Mouse (Mus musculus): Measurements from ENCODE around the gene Mtmr2. TPM values are rescaled to one million over a fixed set of nuclear protein-coding genes. Genes with fewer than 3 reads are reported as not detected.

Gene Mtmr2
- total and polyA plus RNA-seq, 3 experiments, result 19.7 to 42.6 (median 34.7) TPM

DNA sequence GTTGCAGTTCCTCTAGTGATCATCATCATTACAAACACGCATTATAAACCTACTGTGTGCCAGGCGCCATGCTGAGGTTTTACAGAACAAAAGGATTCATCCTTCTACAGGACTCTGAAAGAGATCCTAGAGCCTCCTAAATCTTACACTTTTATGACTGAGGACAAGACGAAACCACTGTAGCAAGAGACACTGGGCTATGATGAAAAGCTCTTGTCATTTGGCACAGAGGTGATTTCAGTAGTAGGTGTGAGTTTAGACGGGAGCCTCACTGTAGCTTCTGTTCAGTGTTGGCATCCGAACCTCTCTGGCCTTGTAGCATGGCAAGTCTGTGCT lies 48.5 kb upstream of the Mtmr2 start:
- Histone ChIP-seq H3K36me3 (replicated peaks in 1 of 2; ENCODE audit: control insufficient read depth in 1 of 2, insufficient read depth in 1 of 2, low read length in 1 of 2) (peaks cover 9 to 28% of the 10 kb centered on the region in 2 experiments), H3K4me3 (replicated peaks in 1 of 3; ENCODE audit: low read depth in 2 of 3, low read length in 2 of 3, poor library complexity in 1 of 3) (no peak overlapping the region), H3K9me3 (replicated peaks; ENCODE audit: low read length) (no peaks in the 10 kb centered on the region), H3K4me2 (ENCODE audit: insufficient read depth, low read depth, poor library complexity, severe bottlenecking) (no peak overlapping the region), H3K79me2 (replicated peaks; ENCODE audit: control insufficient read depth, extremely low read depth, insufficient read depth, poor library complexity, severe bottlenecking) (no peaks in the 10 kb centered on the region), H3K27me3 (replicated peaks) (no peaks in the 10 kb centered on the region), H3K9ac (ENCODE audit: insufficient read depth, low read depth) (no peak overlapping the region), H3K4me1 (ENCODE audit: control insufficient read depth in 1 of 2, insufficient read depth in 2 of 2) (peaks cover 11 to 44% of the 10 kb centered on the region in 2 experiments; a peak in 3 of 4 replicates), H3K27ac (ENCODE audit: insufficient read depth, low read depth) (no peak overlapping the region)
- dilution Hi-C loops (cut with MboI; ENCODE audit: extremely low pct_ligation_motif_present, extremely low pct_unique_long_range_greater_than_20kb, low sequenced_read_pairs), result no loop called here
- DNase-seq (ENCODE audit: extremely low read depth), result no peak
- TF ChIP-seq TBP (conservative IDR thresholded peaks at IDR 0.05; ENCODE audit: low read depth, low read length) (no peak), MYC (IDR thresholded peaks at IDR 0.05; ENCODE audit: low read depth, low read length) (no peak), HCFC1 (IDR thresholded peaks at IDR 0.05; ENCODE audit: low read depth, low read length) (no peak), CHD2 (IDR thresholded peaks at IDR 0.05; ENCODE audit: low read length) (no peak), ZNF384 (IDR thresholded peaks at IDR 0.05; ENCODE audit: low read depth, low read length) (no peak), IRF4 (IDR thresholded peaks at IDR 0.05; ENCODE audit: low read depth, low read length) (no peak), MXI1 (IDR thresholded peaks at IDR 0.05; ENCODE audit: low read depth, low read length) (no peak), TCF12 (IDR thresholded peaks at IDR 0.05; ENCODE audit: low read depth, low read length) (no peak), EP300 (IDR thresholded peaks at IDR 0.05; ENCODE audit: low read length) (no peak), PAX5 (IDR thresholded peaks at IDR 0.05; ENCODE audit: low read length) (no peak), SMC3 (IDR thresholded peaks at IDR 0.05; ENCODE audit: low read depth, low read length) (no peak), USF2 (conservative IDR thresholded peaks at IDR 0.05; ENCODE audit: low read depth, low read length) (no peak), GABPA (IDR thresholded peaks at IDR 0.05; ENCODE audit: insufficient replicate concordance, low read depth, low read length) (no peak), POLR2A (IDR thresholded peaks at IDR 0.05; ENCODE audit: low read depth, low read length) (no peak), RAD21 (IDR thresholded peaks at IDR 0.05; ENCODE audit: low read depth, low read length) (no peak), ZKSCAN1 (IDR thresholded peaks at IDR 0.05; ENCODE audit: borderline replicate concordance, low read depth, low read length) (no peak), ELF1 (IDR thresholded peaks at IDR 0.05; ENCODE audit: low read depth, low read length) (no peak), ETS1 (conservative IDR thresholded peaks at IDR 0.05; ENCODE audit: low read depth, low read length) (no peak), POLR2AphosphoS2 (IDR thresholded peaks at IDR 0.05; ENCODE audit: low read depth, low read length) (no peak), MAFK (IDR thresholded peaks at IDR 0.05; ENCODE audit: insufficient replicate concordance, low read length) (no peak)
- in situ Hi-C loops (cut with MboI; ENCODE audit: low pct_ligation_motif_present, low pct_unique_long_range_greater_than_20kb, low sequenced_read_pairs), result no loop called here

DNA sequence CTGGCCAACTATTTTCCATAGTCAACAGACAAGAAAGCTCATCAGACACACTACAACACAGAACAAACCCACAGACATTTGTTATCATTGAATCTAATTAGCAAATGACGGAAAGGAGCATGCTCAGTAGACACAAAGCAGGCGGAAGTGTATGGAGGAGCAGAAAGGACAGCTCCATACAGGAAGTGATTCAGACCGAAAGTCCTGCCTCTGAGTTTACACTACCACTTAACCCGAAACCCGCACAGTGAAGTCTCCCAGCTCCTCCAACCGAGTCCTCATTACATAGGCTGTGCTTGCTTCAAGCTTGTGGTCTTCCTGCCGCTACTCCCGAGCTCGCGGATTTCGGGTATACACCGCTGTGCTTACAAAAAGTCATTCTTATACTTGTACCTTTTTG lies 46.4 kb upstream of the Mtmr2 start:
- DNase-seq (ENCODE audit: extremely low read depth), result peak; percentile 92
- peak overlapping the region; percentile 75 for H3K27ac ChIP-seq (ENCODE audit: insufficient read depth, low read depth)
- dilution Hi-C loops (cut with MboI; ENCODE audit: extremely low pct_ligation_motif_present, extremely low pct_unique_long_range_greater_than_20kb, low sequenced_read_pairs), result no loop called here
- in situ Hi-C loops (cut with MboI; ENCODE audit: low pct_ligation_motif_present, low pct_unique_long_range_greater_than_20kb, low sequenced_read_pairs), result no loop called here
- H3K9ac ChIP-seq (ENCODE audit: insufficient read depth, low read depth), result peak overlapping the region; percentile 91
- peak overlapping the region; percentile 67 for H3K4me2 ChIP-seq (ENCODE audit: insufficient read depth, low read depth, poor library complexity, severe bottlenecking)
- peak overlapping the region; percentile 52 to 59 (median 55) for H3K4me3 ChIP-seq (replicated peaks in 1 of 3; ENCODE audit: low read depth in 2 of 3, low read length in 2 of 3, poor library complexity in 1 of 3)
- no peaks in the 10 kb centered on the region for H3K9me3 ChIP-seq (replicated peaks; ENCODE audit: low read length)
- peaks cover 11 to 43% of the 10 kb centered on the region in 2 experiments; a peak in 3 of 4 replicates for H3K4me1 ChIP-seq (ENCODE audit: control insufficient read depth in 1 of 2, insufficient read depth in 2 of 2)
- H3K27me3 ChIP-seq (replicated peaks), result no peaks in the 10 kb centered on the region
- peaks cover 23 to 48% of the 10 kb centered on the region in 2 experiments for H3K36me3 ChIP-seq (replicated peaks in 1 of 2; ENCODE audit: control insufficient read depth in 1 of 2, insufficient read depth in 1 of 2, low read length in 1 of 2)
- no peaks in the 10 kb centered on the region for H3K79me2 ChIP-seq (replicated peaks; ENCODE audit: control insufficient read depth, extremely low read depth, insufficient read depth, poor library complexity, severe bottlenecking)
- peak; percentile 94 for TF ChIP-seq JUN (IDR thresholded peaks at IDR 0.05; ENCODE audit: insufficient read depth, low read depth, low read length)
- TF ChIP-seq MAX (IDR thresholded peaks at IDR 0.05; ENCODE audit: low read length), result peak; percentile 44; the same call in 1 of the 2 replicates
- TF ChIP-seq UBTF (IDR thresholded peaks at IDR 0.05; ENCODE audit: low read depth, low read length), result no peak
- TF ChIP-seq HCFC1 (IDR thresholded peaks at IDR 0.05; ENCODE audit: low read depth, low read length), result peak; percentile 74
- TF ChIP-seq GABPA (IDR thresholded peaks at IDR 0.05; ENCODE audit: insufficient replicate concordance, low read depth, low read length), result no peak
- peak; percentile 62 for TF ChIP-seq NELFE (IDR thresholded peaks at IDR 0.05; ENCODE audit: low read depth, low read length)
- peak; percentile 79 for TF ChIP-seq NRF1 (IDR thresholded peaks at IDR 0.05; ENCODE audit: low read depth, low read length)
- peak; percentile 79; the same call in 1 of the 2 replicates for TF ChIP-seq MEF2A (IDR thresholded peaks at IDR 0.05; ENCODE audit: borderline replicate concordance, low read depth, low read length)
- peak; percentile 94 for TF ChIP-seq ELF1 (IDR thresholded peaks at IDR 0.05; ENCODE audit: low read depth, low read length)
- peak; percentile 34; the same call in 1 of the 2 replicates for TF ChIP-seq POLR2AphosphoS2 (IDR thresholded peaks at IDR 0.05; ENCODE audit: low read depth, low read length)
- no peak for TF ChIP-seq E2F4 (IDR thresholded peaks at IDR 0.05; ENCODE audit: insufficient replicate concordance, low read depth, low read length)
- peak; percentile 81 for TF ChIP-seq POLR2A (IDR thresholded peaks at IDR 0.05; ENCODE audit: low read depth, low read length)
- TF ChIP-seq BHLHE40 (IDR thresholded peaks at IDR 0.05; ENCODE audit: low read depth, low read length), result peak; percentile 68
- TF ChIP-seq TBP (conservative IDR thresholded peaks at IDR 0.05; ENCODE audit: low read depth, low read length), result peak; percentile 92
- TF ChIP-seq JUND (conservative IDR thresholded peaks at IDR 0.05; ENCODE audit: low read depth, low read length), result peak; percentile 98
- peak; percentile 100 for TF ChIP-seq IRF4 (IDR thresholded peaks at IDR 0.05; ENCODE audit: low read depth, low read length)
- TF ChIP-seq MAFK (IDR thresholded peaks at IDR 0.05; ENCODE audit: insufficient replicate concordance, low read length), result no peak
- 0 out of 2 replicates have a peak, but pooled peaks have one; percentile 27 for TF ChIP-seq MAZ (IDR thresholded peaks at IDR 0.05; ENCODE audit: low read depth, low read length)
- no peak for TF ChIP-seq ZNF384 (IDR thresholded peaks at IDR 0.05; ENCODE audit: low read depth, low read length)
- no peak for TF ChIP-seq PAX5 (IDR thresholded peaks at IDR 0.05; ENCODE audit: low read length)
- 0 out of 2 replicates have a peak, but pooled peaks have one; percentile 9 for TF ChIP-seq KAT2A (IDR thresholded peaks at IDR 0.05; ENCODE audit: insufficient replicate concordance, low read length)
- no peak for TF ChIP-seq CHD2 (IDR thresholded peaks at IDR 0.05; ENCODE audit: low read length)

All from CH12.LX (cell line).